Mouse (Mus musculus) cerebellum, adult 11 months (tissue): ENCODE results near the gene Grid2.

Experiments
- DNase-seq: peaks from one replicate; pipeline ENCODE4 v3.0.0; 2022

Grid2 gene

DNA sequence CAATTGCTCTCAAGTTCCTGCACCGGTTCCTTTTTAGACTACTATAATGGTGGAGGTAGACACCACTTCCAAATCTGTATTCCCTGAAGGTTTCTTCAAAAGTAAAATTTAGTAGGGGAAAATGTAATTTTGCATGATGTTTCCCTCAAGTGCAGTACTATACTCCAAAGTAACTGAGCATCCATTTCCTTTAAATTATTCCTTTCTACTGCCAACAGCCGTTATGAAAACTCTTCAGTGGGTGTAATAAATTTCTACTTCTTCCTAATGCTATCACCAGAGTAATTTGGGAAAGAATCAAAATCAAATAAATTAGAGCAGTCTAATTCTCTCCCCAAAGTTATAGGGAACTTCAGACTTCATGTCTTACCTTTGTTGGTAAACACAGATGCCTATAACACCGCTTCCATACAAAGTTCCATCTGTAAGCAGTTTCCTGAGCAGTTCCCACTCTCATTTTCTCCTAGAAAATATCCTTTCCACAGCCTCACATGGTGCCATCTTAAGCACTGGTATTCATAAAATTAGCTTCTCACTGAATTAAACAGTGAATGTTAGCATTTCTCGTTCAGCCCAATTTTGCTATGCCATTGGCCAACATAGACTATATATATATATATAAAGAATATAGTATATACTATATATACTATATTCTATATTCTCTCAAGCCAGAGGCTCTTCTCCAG, 1142.9 kb downstream of the Grid2 start:
- DNase-seq = no peak

DNA sequence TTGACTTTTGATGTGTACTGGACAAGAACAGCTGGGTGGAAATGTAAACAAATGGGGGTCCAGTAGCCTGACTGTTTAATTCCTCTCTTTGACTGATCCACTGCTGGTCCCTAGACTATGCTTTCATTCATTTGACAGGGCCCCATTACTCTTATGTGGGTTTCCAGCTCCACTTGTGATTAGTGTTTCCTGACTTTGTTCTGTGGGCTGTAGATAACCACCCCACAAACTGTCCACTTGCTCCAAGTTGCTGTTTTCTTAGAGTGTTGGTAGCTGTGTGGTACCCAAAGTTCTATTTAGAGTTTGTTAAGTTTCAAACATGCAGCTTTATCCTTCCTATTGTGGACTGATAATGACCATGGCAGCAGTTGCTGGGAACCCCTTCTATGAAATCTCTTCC, 1172.0 kb downstream of the Grid2 start:
- no peak for DNase-seq

DNA sequence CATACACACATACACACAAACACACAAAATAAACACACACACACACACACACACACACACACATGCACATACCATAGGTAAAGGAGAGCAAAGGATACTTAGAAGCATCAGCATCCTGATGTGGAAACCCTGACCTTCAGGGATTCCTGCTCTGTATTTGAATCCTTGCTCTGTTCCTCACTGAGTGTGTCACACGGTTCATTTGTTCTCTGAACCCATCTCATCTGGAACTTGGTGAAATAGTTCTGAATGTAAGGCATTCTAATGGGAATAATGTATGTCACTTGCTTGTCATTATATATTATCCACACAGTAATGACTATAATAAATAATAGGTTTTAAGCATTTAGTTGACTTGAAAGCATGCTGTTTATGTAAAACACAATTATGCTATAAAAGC, 1173.2 kb downstream of the Grid2 start:
- DNase-seq = no peak

DNA sequence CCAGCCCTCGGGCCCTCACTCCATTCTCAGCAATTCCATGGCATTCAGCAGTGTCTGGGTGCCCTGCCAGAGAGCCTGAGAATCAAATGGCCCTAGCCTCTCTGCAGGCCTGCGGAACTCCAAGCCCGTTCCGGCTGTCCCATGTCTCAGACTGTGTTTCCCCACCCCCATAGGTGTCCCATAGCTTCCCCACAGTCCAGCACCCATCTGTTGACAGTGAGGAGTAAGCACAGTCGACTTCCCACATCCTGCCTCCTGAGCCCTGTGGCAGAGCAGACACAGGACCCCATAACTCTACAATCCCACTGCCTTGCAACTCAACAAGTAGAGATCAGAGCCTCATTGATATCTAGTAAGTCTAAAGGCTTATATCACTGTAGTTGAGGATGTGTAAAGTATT, 1192.5 kb downstream of the Grid2 start:
- DNase-seq = no peak

DNA sequence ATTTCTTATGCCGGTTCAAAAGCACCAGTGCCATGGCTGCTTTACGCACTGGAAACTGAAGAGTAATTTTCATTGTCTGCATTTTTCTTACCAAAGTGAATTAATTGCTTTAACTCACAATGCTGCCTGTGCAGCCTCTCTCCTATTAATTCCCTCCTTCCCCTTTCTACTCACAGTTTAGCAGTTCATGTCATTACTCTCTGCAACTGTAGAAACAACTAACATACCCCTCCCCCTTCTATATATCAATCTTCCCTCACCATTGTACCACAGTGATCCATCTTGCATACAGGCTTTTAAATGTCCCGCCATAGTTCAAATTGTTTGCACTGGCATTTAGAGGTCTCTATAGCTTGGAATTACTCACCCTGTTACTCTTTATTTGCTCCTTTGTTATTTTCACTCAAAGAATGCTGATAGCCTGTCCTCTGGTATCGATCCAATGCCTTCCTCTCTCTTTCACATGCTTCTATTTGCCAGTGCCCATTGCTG, 1193.2 kb downstream of the Grid2 start:
- DNase-seq = no peak

DNA sequence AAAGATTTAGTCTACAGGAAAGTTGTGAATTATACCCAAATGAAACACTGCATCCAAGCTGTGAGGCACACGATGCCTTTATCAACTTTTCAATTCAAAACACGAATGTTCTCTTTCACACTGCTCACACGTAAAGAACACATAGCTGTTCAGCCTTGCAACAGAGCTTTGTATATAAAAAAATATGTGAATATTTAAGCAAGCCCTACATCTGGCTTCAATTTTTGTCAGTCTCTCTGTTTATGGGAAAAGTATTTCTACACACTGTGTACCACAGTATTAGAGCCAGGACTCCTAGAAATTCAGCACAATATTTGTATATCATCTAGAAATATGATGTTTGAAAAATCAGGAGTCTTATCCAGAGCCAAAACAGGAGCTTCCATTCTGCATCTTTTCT, 1195.1 kb downstream of the Grid2 start:
- DNase-seq = no peak

DNA sequence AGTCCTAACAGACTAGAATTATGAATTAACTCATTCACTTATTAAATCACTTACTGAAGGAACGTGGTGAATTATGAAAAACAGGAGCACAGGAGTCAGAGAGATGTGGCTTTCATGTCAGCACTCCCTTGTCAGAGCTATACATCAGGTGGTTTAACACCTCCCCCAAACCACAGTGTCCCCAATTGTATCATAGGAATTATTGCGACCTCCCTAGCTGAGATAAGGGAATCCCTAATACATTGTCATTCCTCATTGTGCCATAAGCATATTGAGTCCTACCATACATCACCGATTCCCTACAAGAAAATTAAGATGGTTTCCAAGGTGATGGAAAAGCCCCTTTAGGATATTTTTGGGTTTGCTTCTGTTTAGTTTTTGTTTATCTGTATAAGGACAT, 1224.2 kb downstream of the Grid2 start:
- no peak for DNase-seq

DNA sequence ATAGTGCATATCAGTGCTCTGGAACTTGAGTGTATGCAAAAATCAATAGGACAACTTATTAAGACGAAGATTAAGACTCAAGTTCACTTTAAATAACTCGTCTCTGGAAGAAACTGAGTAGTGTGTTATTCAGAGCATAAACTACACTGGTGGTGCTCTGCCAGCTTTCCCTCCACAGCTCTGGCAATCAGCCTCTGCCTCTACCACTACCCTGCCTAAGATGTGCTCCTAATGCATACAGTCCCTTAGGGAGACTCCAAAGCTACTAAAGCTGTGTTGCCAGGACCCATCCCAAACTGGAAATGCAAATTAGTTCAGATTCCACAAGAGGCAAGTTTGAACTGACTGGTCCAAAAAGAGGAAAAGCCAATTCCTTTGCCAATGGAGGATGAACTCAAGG, 1224.9 kb downstream of the Grid2 start:
- DNase-seq = no peak

DNA sequence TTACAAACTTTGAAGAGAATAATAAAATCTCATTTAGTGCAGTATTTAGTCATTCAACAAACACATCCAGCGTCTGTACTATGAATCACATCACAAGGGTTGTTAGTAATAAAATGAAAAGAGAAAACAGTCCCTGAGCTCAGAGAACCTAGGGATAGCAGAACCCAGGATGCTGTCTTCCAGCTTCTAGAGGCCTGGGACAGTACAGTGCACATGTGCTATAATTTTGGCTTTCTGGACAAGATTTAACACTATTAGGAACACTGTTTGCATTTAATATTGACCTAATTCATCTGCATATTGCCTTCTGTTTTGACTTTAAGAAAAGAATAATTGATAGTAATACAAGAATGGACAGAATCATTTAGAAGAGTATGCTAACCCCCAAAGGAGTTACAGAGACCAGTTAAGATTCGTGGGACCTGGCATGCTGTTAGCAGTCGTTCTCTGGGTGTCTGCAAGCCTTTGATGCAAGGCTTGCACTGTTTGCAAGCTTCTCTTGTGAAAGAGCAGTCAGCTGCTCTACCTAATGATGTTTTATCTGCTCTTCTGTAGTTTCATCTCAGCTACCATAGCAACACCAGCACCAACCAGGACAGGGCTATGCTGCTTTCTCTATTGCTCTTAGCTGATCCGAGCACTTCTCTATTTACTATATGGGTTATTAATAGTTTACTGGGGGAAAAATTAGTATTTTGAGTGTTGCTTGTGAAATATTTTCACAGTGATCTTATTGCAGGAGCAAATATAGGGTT, 1234.8 kb downstream of the Grid2 start:
- DNase-seq = no peak

DNA sequence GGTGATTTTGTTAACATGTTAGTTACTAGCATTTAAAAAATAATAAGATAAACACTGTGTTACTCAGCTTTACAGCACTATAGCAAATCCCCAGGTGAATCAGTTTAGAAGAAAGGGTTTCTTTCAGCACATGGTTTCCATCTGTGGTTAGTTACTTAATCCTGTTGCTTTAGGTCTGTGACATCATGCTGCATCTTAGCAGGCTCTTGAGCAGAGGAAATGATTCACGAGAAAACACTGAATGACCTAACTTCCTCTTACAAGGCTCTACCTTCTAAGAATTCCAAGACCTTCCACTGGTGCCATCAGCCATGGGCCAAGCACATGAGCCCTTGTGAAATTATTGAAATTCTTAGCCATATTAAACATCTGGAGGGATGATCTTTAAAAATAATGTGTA, 1248.7 kb downstream of the Grid2 start:
- no peak for DNase-seq

DNA sequence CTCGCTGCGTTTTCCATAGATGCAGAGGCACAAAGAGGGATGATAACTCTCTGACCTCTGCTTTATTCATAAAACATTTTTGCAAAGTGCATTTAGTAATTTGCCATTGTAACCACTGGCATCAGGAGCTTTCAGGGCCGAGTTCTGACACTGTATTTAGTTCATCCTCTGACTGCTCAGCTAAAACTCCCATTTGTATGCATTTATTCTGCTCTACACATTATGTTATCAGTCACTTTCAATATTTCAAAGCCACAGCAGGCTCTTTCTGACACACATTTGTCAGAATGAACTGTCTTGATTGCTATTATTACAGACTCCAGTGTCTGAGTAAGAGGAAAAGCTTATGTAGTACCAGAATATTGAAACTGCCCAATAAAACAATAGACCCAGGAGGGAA, 1286.5 kb downstream of the Grid2 start:
- no peak for DNase-seq

DNA sequence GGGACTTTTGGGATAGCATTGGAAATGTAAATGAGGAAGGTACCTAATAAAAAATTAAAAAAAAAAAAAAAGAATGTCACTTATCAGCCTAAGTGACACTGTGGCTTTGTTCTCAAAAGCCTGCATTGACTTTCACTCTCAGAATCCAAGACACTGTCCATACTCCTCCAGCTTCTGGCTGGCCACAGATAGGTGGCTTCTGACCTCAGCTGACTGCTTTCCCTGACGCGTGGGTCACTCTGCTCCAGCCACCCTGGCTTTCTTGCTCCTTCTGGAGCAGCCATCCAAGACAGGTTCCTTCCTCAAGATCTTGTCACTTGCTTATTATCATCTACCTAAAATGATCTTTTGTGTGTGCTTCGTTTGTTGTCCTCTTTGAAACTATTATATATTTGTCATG, 1298.0 kb downstream of the Grid2 start:
- no peak for DNase-seq

DNA sequence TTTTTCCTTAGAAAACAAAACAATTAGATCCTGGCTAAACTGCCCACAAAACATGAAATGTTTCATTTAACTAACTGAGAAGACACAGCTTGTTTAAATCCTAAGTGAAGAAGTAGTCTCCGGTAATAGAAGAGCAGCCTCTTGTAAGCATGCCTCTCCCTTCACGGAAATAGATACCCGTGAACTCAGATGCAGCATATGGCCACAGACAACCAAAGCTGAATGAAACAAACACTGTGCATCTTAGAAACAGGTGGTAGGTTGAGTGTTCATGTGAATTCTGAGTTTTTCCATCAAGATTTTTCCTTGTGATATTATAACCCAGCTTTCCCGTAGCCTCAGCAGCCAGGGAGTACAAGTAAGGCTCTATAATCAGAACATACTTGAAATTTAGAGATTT, 1299.5 kb downstream of the Grid2 start:
- no peak for DNase-seq

DNA sequence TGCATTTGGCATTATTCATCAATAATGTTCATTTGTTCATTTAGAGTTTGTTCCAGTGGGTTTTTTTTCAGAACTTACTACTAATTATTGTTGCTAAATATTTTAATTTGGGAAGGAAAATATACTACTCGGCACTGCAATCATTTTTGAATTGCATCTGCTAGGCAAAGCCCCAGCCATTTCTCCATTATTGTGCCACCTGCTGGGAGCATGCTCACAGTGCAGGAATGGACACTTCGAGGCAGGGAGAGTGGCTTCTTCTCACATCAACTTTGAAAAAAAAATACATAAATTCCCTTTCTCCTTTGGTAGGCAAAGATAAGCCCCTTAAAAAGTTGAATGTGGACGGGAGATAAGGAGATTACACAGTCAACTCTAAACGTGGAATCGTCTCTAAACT, 1312.9 kb downstream of the Grid2 start:
- no peak for DNase-seq

DNA sequence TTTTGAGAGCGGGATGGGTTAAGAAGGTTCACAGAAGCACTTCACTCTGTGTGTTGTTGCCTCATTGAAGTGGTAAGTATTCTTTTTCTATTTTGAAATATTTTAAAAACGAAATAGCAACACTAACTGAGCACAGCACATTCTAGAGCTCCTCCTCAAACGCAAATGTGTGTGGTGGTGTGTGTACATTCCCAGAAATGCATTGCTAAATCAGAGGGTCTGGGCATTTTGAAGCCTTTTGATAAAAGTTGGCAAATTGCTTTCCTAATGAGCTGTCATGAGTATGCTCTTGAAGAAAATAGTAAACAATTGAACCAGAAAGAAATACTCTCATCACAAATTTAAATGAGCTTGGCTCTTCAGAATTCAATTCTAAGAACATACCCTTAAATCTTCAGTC, 1325.7 kb downstream of the Grid2 start:
- DNase-seq = no peak

DNA sequence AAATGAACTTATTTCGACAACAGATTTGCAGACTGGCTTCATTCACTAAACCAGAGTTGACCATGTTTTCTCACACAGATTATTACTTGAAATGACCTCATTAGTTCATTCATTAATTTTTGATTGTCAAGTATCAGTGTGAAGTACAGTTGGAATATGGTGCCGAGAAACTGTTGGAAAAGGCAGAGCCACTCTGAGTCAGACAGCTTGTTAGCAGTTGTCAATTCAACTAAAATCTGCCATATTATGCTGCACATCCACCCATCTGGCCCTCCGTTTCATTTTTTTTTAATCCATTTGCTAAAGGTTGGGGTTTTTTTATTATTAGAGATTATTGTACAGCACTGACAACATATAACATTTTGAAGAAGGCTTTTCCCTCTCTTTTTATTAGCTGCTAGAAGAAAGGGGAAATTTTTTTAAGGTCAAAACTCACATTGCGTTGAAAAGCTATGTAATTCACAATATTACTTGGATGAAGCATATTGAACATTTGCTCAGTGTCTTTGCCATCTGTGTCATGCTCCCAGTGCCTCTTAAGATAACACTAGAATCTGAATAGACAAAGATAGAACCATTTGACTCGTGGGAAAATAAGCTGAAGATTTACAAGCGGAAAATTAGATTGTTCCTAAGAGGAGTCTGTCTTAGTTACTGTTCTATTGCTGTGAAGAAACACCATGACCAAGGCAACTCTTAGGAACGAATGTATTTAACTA, 1333.0 kb downstream of the Grid2 start:
- DNase-seq = no peak

DNA sequence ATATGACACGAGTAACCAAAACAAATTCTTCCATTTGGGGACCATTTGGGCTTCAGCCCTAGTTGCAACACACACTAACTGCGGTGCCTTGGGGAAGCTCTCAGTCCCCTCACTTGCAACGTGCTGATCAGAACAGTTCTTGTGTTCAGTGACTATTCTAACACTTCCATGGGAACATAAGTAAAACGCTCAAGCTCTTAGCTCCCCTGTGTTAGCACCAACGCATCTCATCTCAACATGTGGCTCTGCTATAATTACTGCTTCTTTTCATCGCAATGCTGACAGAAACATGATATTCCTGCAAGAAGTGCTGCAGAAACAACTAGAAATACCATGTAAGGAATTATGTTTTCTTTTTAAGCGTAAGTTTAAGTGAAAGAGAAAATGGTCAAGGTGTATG, 1340.6 kb downstream of the Grid2 start:
- DNase-seq = no peak

DNA sequence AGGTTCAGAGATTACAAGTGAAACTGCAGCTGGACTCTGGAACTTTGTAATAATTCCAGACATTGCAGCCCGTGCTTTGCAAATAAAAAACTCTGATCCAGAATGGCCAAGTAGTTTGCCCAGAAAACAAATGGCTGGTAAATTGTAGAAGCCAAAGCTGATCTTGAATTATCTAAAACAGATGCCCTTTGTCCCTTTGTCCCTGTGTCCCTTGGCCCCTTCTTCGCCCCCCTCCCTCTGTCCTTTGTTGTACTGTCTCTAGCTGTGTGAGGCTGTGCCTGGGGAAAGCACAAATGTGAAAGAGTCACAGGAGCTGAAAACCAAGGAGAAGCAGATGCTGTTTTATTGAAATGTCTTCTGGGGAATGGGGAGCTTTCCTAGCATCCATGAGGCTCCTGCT, 1341.2 kb downstream of the Grid2 start:
- no peak for DNase-seq

DNA sequence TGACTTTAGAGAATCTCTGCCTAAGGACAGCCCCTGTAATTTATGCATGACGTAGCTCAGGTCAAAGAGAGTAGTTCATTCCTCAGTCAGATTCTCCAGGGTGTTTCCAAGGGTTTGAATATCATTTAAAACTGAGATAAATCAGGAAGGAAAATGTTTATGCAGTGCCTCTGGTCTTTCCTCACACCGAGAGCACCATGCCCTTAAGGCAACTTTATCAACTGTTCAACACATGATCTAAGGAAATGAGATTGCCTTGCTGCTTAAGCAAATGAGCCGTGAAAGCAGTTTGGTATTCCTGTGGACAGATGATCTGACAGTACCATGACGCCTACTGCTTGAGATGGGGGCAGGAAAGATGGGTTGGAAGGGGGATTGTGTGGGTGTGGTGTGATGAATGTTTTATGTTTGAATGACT, 1342.5 kb downstream of the Grid2 start:
- no peak for DNase-seq

DNA sequence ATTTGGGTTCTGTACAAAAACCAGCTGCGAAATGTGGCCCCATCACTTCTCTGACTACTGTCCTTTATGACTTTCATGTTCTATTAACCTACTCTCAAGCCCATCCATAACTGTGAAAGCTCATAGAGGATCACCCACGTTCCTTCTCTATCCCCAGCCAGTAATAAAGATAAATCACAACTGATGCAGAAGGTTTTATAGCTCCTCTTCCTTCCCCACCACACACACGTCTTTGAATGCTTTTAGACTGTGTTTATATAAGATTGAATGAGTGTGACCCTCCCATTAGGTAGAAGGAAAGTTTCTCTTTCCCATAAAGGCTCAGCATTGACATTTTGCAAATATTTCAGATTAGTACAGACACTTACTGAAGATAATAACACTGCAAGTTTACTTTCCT, 1350.1 kb downstream of the Grid2 start:
- DNase-seq = no peak

DNA sequence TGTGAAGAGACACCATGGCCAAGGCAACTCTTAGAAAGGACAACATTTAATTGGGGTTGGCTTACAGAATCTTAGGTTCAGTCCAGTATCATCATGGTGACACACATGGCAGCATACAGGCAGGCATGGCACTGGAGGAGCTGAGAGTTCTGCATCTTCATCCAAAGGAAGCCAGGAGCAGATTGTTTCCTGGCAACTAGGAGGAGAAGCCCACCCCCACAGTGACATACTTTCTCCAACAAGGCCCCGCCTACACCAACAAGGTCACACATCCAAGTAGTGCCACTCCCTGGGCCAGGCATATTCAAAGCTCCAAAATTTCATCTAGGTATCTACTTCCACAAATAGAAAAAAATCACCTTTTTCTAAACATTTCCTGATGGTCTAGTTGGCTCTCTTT, 1351.4 kb downstream of the Grid2 start:
- no peak for DNase-seq

DNA sequence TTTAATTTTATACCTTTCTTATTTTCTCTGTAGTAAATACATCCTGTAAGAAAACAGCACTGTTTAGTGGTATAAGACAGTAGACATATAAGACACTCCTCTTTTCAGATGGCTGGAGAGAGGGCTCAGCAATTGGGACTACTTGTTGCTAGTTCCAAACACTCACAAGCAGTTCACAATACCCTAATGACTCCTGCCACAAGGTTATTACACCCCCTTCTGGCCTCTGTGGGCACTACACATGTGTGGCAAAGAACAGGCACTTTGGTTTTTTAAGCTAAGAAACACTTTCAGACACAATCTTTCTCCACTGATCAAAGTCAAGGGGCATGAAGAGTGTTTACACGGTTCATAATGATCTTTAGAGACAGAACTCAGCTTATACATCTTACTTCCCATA, 1352.3 kb downstream of the Grid2 start:
- DNase-seq = no peak

DNA sequence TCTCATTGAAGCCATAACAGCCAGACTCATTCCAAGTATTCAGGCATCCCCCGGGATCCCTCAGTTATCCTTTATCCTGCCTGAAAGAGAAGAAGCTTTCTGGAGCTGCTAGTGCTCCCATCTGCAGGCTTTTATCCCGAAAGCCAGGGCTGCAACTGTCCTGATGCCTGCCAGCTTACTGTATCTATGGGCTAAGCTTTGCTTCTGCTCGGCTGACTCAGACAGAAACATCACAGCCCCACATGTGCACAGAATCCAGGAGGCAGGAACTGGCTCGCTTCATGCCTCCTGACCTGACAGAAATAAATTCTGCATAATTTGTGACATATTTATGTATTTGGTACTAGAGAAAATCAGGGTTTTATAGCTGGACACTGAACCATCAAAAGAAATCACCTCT, 1361.2 kb downstream of the Grid2 start:
- DNase-seq = no peak
